Mouse (Mus musculus) heart, postnatal 0 days (tissue): ENCODE measurements around the gene Nfatc2ip.

Experiments used
- CTCF ChIP-seq: IDR thresholded peaks from 2 replicates; pipeline ENCODE4 v1.5.1; 2016; ENCODE audit warnings: antibody characterized with exemption, control low read depth, low read depth
- EP300 ChIP-seq: IDR thresholded peaks from 2 replicates; pipeline ENCODE4 v1.6.1; 2016; ENCODE audit warnings: antibody characterized with exemption, low read depth

- TF ChIP-seq EP300 (no peak), CTCF (no peak)
These were observed 51.0 kb downstream of the Nfatc2ip start for GRCm38 (mm10) chr7:126345557-126345956.
